Mouse (Mus musculus) embryonic facial prominence, embryonic 14.5 days (tissue): ENCODE measurements around the gene Epha6. TPM values are rescaled to one million over a fixed set of nuclear protein-coding genes. Genes with fewer than 3 reads are reported as not detected.

Experiments used
- ATAC-seq: fragments of 200-750 bp; cut with Nextera tagmentation; 2 replicates; pipeline ENCODE4 v1.8.0; 2017; ENCODE audit warnings: low read depth, moderate number of reproducible peaks, moderate TSS enrichment
- DNase-seq: peaks from one replicate; pipeline ENCODE4 v3.0.0-alpha.2; 2015; ENCODE audit warnings: low spot score
- H3K27ac ChIP-seq: fragments of 300-500 bp; sonication (generic); replicated peaks from 2 replicates; pipeline ENCODE4 v1.5.1; 2014; ENCODE audit warnings: low read depth, mild to moderate bottlenecking, low read length, moderate library complexity
- H3K27me3 ChIP-seq: fragments of 300-500 bp; sonication (generic); replicated peaks from 2 replicates; pipeline ENCODE4 v1.6.1; 2014; ENCODE audit warnings: low read length; ENCODE audit not compliant: control insufficient read depth, insufficient read depth
- H3K36me3 ChIP-seq: fragments of 300-500 bp; sonication (generic); 2 replicates; pipeline ENCODE4 v1.6.1; 2014; ENCODE audit warnings: low read length, mixed read lengths; ENCODE audit not compliant: control insufficient read depth, insufficient read depth
- H3K4me1 ChIP-seq: fragments of 300-500 bp; sonication (generic); 2 replicates; pipeline ENCODE4 v1.6.1; 2014; ENCODE audit warnings: antibody characterized with exemption, low read length; ENCODE audit not compliant: control insufficient read depth, insufficient read depth
- H3K4me2 ChIP-seq: fragments of 300-500 bp; sonication (generic); 2 replicates; pipeline ENCODE4 v1.6.1; 2014; ENCODE audit warnings: low read depth, mild to moderate bottlenecking, low read length, moderate library complexity, mixed read lengths
- H3K4me3 ChIP-seq: fragments of 300-500 bp; sonication (generic); 2 replicates; pipeline ENCODE4 v1.5.1; 2014; ENCODE audit warnings: low read depth, mild to moderate bottlenecking, low read length
- H3K9ac ChIP-seq: fragments of 300-500 bp; sonication (generic); 2 replicates; pipeline ENCODE4 v1.6.1; 2014; ENCODE audit warnings: low read depth, mild to moderate bottlenecking, low read length, moderate library complexity, mixed read lengths
- H3K9me3 ChIP-seq: fragments of 300-500 bp; sonication (generic); 2 replicates; pipeline ENCODE4 v1.6.1; 2016; ENCODE audit warnings: low read length; ENCODE audit not compliant: control insufficient read depth
- WGBS: fragments of 180-500 bp; shearing (Covaris S2); extraction: QIAGEN DNeasy Blood & Tissue Kit; methylation state at CpG from one replicate; pipeline ENCODE4 v1.1.7; 2014; 5-methylcytosine and 5-hydroxymethylcytosine counted together
- polyA plus RNA-seq: library from polyadenylated mRNA; unstranded; fragments of >200 nt; fragmentation: Nextera tagmentation; extraction: Ambion mirVana; gene quantifications from 2 replicates; pipeline ENCODE4 v1.2.1, GENCODE M21; 2014

Gene Epha6
- polyA plus RNA-seq, 1 experiment from 2014 or later: 0.79 TPM

DNA sequence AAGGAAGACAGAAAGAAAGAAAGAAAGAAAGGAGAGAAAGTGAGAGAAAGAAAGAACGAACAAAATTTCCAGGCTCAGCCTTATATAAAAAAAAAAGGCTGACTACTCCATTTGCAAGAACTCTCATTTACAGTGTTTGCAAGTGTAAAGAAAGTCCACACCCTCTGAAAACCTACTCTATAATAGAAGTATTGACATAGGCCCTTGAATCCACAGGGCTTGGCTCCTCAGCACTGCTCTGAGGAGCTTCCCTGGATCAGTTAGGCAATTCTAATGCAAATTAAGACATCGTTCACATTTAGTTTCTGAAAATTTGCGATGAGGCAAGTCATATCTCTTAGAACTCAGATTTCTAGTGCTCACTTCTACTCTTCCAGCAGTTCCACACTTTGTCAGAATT is 483.9 kb downstream of the Epha6 start:
- no peak overlapping the region for H3K4me3 ChIP-seq
- no peak for ATAC-seq
- WGBS: 84% methylated on average over 3 of the region's 3 CpGs

DNA sequence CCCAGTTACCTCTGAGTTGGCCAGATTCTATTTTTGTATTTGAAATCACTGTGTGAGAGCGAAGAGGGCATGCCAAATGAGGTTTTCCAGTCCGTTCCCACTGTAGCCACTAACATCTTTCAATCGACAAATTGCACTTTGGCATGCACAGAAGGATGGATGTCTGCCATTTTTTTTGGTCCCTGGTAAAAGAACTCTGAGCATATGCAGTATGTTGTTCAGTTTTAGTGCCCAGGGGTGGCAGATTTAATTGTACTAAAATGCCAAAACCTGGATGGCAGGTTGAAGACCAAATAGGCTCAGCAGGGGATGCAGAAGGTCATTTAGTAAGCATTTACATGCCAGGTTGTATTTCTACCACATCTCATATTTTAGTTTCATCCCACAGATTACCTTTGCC is 503.1 kb downstream of the Epha6 start:
- Histone ChIP-seq H3K9me3 (no peaks in the 10 kb centered on the region), H3K9ac (no peak overlapping the region), H3K4me1 (no peaks in the 10 kb centered on the region), H3K36me3 (no peaks in the 10 kb centered on the region), H3K27me3 (no peaks in the 10 kb centered on the region), H3K27ac (no peak overlapping the region), H3K4me3 (no peak overlapping the region), H3K4me2 (no peak overlapping the region)
- ATAC-seq: no peak
- 67% methylated on average over 3 of the region's 3 CpGs for WGBS
- peak; percentile 19 for DNase-seq

More for the DNA sequence above, 483.9 kb downstream of the Epha6 start:
- H3K36me3 ChIP-seq: no peaks in the 10 kb centered on the region
- H3K9me3 ChIP-seq: no peaks in the 10 kb centered on the region
- no peaks in the 10 kb centered on the region for H3K27me3 ChIP-seq
- no peak overlapping the region for H3K4me2 ChIP-seq
- no peak overlapping the region for H3K9ac ChIP-seq
- no peak overlapping the region for H3K27ac ChIP-seq
- no peak for DNase-seq
- H3K4me1 ChIP-seq: no peaks in the 10 kb centered on the region

DNA sequence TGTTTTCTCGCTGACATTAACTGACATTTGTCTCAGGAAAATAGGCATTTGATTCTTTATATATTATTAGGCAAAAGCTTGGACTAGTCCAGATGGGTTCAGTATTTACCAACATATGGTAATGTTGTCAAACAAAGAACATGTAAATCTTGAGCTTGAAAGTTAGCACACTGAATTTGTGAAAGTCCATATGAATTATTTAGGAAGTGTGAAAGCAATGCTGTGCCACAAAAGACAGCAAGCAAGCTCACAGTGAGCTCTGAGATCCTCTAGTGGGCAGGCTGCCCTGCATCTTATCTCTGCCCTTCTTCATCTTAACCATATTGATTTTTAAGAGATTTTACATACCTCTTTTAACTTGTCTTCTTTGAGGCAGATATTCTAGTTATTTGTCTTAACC is 510.0 kb downstream of the Epha6 start:
- ATAC-seq (no peak), DNase-seq (no peak)
- Histone ChIP-seq H3K27me3 (no peaks in the 10 kb centered on the region), H3K4me1 (no peaks in the 10 kb centered on the region), H3K9me3 (no peaks in the 10 kb centered on the region), H3K4me3 (no peak overlapping the region), H3K36me3 (no peaks in the 10 kb centered on the region), H3K9ac (no peak overlapping the region), H3K4me2 (no peak overlapping the region), H3K27ac (no peak overlapping the region)
- 71% methylated on average over 1 of the region's 1 CpGs for WGBS

DNA sequence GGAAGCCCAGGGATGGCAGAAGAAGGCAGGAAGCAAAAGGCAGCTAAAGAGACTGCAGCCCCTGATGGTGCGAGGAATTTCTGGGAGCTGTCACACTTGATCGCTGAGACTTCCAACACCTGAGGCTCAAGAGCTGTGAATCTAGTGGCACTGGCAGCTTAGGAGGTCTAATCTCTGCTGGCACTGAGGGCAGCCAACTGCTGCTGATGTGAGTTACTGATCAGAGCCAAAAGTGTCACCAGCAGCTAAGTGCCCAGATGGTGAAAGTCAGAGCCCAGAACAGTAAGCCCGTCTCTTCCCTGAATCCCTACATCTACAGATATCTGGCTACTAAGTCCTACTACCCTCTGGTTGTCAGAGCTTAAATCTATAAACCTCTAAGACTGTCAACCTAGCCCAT is 518.4 kb downstream of the Epha6 start:
- no peak overlapping the region for H3K9ac ChIP-seq
- H3K27me3 ChIP-seq: no peaks in the 10 kb centered on the region
- H3K4me3 ChIP-seq: no peak overlapping the region
- H3K4me1 ChIP-seq: no peaks in the 10 kb centered on the region
- H3K4me2 ChIP-seq: no peak overlapping the region
- WGBS: 93% methylated on average over 3 of the region's 3 CpGs
- ATAC-seq: no peak
- H3K36me3 ChIP-seq: no peaks in the 10 kb centered on the region
- no peak for DNase-seq
- no peak overlapping the region for H3K27ac ChIP-seq
- H3K9me3 ChIP-seq: no peaks in the 10 kb centered on the region

DNA sequence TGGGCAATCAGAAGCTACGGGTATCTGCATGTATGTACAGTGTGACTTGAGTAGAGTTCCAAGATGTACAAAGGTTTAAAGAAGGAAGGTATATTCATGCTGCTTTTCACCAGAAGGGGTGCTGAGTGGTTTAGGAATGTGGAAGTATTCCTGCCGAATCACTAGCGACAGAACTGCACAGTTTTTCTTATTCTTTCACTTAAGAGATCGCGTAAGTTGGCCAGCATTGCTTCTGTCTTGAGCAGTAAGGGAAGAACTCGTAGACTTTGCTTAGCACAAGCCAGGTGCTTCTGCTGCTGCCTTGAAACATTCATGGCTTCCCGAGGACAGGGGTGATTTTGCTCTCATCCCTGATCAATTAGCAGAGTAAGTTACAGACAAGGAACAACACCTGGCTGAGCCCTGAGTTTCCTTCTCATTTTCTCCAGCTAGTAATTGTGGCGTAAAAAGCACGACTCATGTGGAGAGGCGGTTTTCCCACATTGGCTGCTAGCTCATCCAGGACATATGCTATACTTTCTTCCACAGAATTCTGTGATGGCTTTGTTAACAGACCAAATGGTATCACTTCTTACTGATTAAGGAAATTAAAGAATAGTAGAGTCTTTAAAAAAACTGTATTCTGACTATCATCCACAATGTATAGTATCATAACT is 534.7 kb downstream of the Epha6 start:
- no peaks in the 10 kb centered on the region for H3K9me3 ChIP-seq
- H3K36me3 ChIP-seq: no peaks in the 10 kb centered on the region
- ATAC-seq: no peak
- H3K4me3 ChIP-seq: no peak overlapping the region
- DNase-seq: no peak
- H3K27ac ChIP-seq: no peak overlapping the region
- 80% methylated on average over 10 of the region's 10 CpGs for WGBS
- H3K4me1 ChIP-seq: no peaks in the 10 kb centered on the region
- no peak overlapping the region for H3K4me2 ChIP-seq
- no peak overlapping the region for H3K9ac ChIP-seq
- no peaks in the 10 kb centered on the region for H3K27me3 ChIP-seq

DNA sequence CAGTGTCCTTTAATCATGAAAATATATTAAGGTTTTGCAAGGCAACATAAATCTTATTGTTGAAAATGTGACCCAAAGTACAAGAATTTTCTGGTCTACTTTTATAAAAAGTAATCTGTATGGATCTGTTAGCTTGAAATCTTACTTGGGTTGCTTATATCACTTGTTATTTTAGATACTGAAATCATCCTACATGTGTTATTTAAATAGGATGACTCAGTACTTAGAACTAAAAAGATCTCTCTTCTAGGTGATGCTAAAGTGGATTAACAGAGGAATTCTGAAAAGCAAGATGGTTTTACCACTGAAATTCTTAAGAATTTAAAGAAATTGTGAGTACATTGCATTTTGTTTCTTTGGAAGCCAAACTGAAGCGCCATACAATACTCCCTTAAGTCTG is 561.5 kb downstream of the Epha6 start:
- H3K4me1 ChIP-seq: no peaks in the 10 kb centered on the region
- no peak overlapping the region for H3K4me2 ChIP-seq
- ATAC-seq: no peak
- H3K36me3 ChIP-seq: no peaks in the 10 kb centered on the region
- H3K27ac ChIP-seq: no peak overlapping the region
- no peaks in the 10 kb centered on the region for H3K9me3 ChIP-seq
- no peak overlapping the region for H3K9ac ChIP-seq
- H3K27me3 ChIP-seq: no peaks in the 10 kb centered on the region
- H3K4me3 ChIP-seq: no peak overlapping the region
- DNase-seq: no peak
- WGBS: 82% methylated on average over 1 of the region's 1 CpGs

DNA sequence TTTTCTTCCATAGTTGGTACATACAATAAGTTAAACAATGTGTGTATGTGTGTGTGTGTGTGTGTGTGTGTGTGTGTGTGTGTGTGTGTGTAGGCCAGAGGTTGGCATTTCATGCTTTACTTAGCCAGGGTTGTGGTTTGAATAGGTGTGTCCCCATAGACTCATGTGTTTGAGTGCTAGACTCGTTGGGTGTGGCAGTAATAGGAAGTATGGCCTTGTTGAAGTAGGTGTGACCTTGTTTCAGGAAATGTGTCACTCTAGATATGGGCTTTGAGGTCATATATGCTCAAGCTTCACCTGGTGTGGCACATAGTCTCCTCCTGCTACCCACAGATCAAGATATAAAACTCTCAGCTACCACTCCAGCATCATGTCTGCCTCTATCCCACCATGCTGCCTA is 577.0 kb downstream of the Epha6 start:
- Histone ChIP-seq H3K4me2 (no peak overlapping the region), H3K4me3 (no peak overlapping the region), H3K9ac (no peak overlapping the region), H3K36me3 (no peaks in the 10 kb centered on the region), H3K4me1 (no peaks in the 10 kb centered on the region), H3K27ac (no peak overlapping the region), H3K9me3 (no peaks in the 10 kb centered on the region), H3K27me3 (no peaks in the 10 kb centered on the region)
- ATAC-seq (no peak), DNase-seq (no peak)
- 50% methylated on average over 1 of the region's 1 CpGs for WGBS

DNA sequence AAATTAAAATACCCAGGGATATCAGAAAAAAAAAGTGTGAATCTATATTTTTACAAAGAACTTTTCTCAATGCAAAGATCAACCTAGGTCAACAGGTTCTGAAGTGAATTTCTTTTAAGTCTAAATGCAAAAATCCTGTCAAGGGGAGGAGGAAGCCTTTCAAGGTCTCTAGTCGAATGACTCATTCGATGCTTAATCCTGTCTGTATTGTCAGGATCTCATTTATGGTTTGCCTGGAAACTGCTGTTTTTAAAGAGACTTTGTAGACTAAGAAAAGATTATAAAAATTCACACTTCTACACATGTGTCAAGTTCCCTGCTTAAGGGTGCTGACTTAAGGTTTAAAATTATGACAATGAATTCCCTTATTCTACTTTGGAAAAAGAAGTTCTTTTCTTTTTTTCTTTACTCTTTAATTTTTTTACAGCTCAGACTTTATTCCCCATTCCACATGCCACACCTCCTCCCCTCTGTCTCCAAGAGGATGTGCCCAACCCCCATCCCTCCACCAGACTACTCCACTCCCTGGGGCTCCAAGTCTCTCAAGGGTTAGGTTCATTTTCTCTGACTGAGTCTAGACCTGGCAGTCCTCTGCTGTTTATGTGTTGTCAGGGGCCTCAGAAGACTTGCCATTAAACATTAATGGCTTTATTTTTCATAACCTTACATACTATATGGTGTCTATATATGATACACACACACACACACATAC is 598.3 kb downstream of the Epha6 start:
- Histone ChIP-seq H3K4me2 (no peak overlapping the region), H3K27ac (no peak overlapping the region), H3K36me3 (no peaks in the 10 kb centered on the region), H3K27me3 (no peaks in the 10 kb centered on the region), H3K9me3 (no peaks in the 10 kb centered on the region), H3K4me3 (no peak overlapping the region), H3K9ac (no peak overlapping the region), H3K4me1 (no peaks in the 10 kb centered on the region)
- 68% methylated on average over 2 of the region's 2 CpGs for WGBS
- DNase-seq (peak; percentile 4), ATAC-seq (0 out of 2 replicates have a peak, but pooled peaks have one; percentile 55)

DNA sequence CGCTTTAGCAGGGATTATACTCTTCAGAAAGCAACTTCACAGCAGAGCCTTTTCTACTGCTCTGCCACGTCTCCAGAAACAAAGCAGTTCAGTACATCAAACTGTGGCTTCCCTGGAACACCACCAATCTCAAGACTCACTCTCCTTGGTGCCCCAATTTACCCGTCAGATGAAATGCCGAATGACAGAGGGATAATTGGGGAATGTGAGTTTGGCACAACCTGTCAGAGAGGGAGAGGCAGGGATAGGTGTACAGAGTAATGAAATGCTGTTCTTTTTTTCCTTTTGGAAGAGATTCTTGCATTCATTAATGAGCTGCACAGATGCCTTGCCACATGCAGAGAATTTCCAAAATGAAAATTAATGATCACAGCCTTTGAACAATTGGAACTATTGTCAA is 635.5 kb downstream of the Epha6 start:
- 46% methylated on average over 4 of the region's 4 CpGs for WGBS
- H3K4me2 ChIP-seq: no peak overlapping the region
- H3K27ac ChIP-seq: no peak overlapping the region
- H3K4me1 ChIP-seq: no peaks in the 10 kb centered on the region
- ATAC-seq: no peak
- H3K9ac ChIP-seq: no peak overlapping the region
- H3K36me3 ChIP-seq: no peaks in the 10 kb centered on the region
- no peak overlapping the region for H3K4me3 ChIP-seq
- no peaks in the 10 kb centered on the region for H3K27me3 ChIP-seq
- no peak for DNase-seq
- no peaks in the 10 kb centered on the region for H3K9me3 ChIP-seq
